Comparison of ENCODE assay signal across 29 mouse cellular contexts in the genomic region with DNA sequence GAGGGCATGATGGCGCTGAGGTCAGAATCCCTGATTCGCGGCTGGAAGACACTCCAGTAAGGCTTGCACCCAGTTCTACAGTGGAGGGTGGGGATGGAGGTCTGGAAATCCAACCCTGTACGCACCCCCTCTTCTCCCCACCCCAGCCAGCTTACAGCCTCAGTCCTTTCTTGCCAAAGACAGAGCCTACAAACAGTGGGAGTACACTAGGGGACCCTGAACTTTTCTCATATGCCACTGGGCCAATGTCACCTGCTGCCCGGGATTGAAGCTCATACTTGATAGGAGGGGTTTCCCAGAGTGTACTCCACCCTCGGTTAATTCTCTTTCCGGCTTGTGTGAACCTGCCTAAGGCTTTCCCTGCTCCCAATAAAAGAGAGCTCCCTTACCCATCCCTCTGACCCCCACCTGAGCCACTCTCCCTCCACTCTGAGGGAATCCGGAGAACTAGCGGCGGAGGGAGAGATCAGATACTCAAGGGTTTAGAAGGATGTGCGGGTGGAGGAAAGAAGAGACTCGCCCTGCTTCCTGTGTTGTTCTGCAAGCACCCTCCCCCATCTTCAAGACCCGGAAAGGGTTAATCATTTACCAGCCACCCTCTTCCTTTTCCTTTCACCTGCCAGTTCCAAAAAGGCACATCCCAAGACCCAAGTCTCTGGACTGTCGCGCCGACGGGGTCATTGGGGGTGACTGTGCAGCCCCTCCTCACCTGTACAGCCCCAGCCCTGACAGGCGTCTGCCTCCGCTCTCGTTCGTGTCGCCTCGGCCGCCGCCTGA. TPM values are rescaled to one million over a fixed set of nuclear protein-coding genes. Genes with fewer than 3 reads are reported as not detected.
DNase-seq lines count a peak whose midpoint lies in the region; ATAC-seq and TF ChIP-seq lines count a peak whose summit lies in the region.
"Had no signal": no experiment of that assay in that cellular context is flagged by ENCODE, and none has a peak within 500 bp of the region (broad histone marks: within the 10 kb centered on the region; RNA-seq: fewer than 3 reads in every experiment).

No protein-coding gene starts in this region.

- H3K27ac ChIP-seq in hindbrain, embryonic 10.5 days, result no peak overlapping the region
- no peak overlapping the region for H3K27ac ChIP-seq in hindbrain, embryonic 14.5 days
- H3K27ac ChIP-seq in lung, embryonic 15.5 days, result no peak overlapping the region
- no peak overlapping the region for H3K27ac ChIP-seq in intestine, postnatal 0 days (ENCODE audit: low read depth, low read length)
- H3K27ac ChIP-seq: hindbrain, embryonic 15.5 days; left cerebral cortex, adult 2 months; limb, embryonic 12.5 days; liver, embryonic 13.5 days; macrophage; midbrain, embryonic 10.5 days; neural tube, embryonic 12.5 days had no signal

- no peaks in the 10 kb centered on the region for H3K9me3 ChIP-seq in hindbrain, embryonic 10.5 days
- H3K9me3 ChIP-seq in hindbrain, embryonic 14.5 days (ENCODE audit: control insufficient read depth, low read length), result no peaks in the 10 kb centered on the region
- no peaks in the 10 kb centered on the region for H3K9me3 ChIP-seq in lung, embryonic 15.5 days
- H3K9me3 ChIP-seq in intestine, postnatal 0 days (ENCODE audit: control insufficient read depth), result no peaks in the 10 kb centered on the region
- H3K9me3 ChIP-seq: G1E; hindbrain, embryonic 15.5 days; limb, embryonic 12.5 days; liver, embryonic 13.5 days; midbrain, embryonic 10.5 days; neural tube, embryonic 12.5 days had no signal

- H3K4me1 ChIP-seq in hindbrain, embryonic 10.5 days (replicated peaks), result peaks cover 7% of the 10 kb centered on the region; the same call in 1 of the 2 replicates
- H3K4me1 ChIP-seq in hindbrain, embryonic 14.5 days (replicated peaks; ENCODE audit: control insufficient read depth, insufficient read depth, low read length), result no peaks in the 10 kb centered on the region
- no peaks in the 10 kb centered on the region for H3K4me1 ChIP-seq in lung, embryonic 15.5 days
- no peaks in the 10 kb centered on the region for H3K4me1 ChIP-seq in intestine, postnatal 0 days (replicated peaks; ENCODE audit: control insufficient read depth, insufficient read depth, low read length)
- H3K4me1 ChIP-seq: hindbrain, embryonic 15.5 days; limb, embryonic 12.5 days; liver, embryonic 13.5 days had no signal

- no peak for TF ChIP-seq CTCF in intestine, postnatal 0 days (IDR thresholded peaks at IDR 0.05; ENCODE audit: low read depth)

- no peak for ATAC-seq in hindbrain, embryonic 14.5 days (ENCODE audit: low FRiP score)
- ATAC-seq in lung, embryonic 15.5 days (ENCODE audit: borderline replicate concordance, extremely low read depth, low FRiP score, low TSS enrichment), result no peak
- ATAC-seq in intestine, postnatal 0 days, result no peak
- ATAC-seq: forebrain, postnatal 0 days had no signal

- H3K4me3 ChIP-seq in hindbrain, embryonic 10.5 days, result no peak overlapping the region
- H3K4me3 ChIP-seq in hindbrain, embryonic 14.5 days (replicated peaks; ENCODE audit: low read length), result no peak overlapping the region
- H3K4me3 ChIP-seq in lung, embryonic 15.5 days, result 0 out of 2 replicates have a peak overlapping the region, but pooled peaks have one; percentile 1
- H3K4me3 ChIP-seq in intestine, postnatal 0 days (ENCODE audit: low read depth, low read length), result peak overlapping the region; percentile 26
- H3K4me3 ChIP-seq: hindbrain, embryonic 15.5 days; left cerebral cortex, adult 2 months; limb, embryonic 12.5 days; liver, embryonic 13.5 days; midbrain, embryonic 10.5 days; neural tube, embryonic 12.5 days had no signal

- peaks cover 100% of the 10 kb centered on the region for H3K27me3 ChIP-seq in hindbrain, embryonic 10.5 days (ENCODE audit: insufficient read depth, poor library complexity, severe bottlenecking)
- peaks cover 98% of the 10 kb centered on the region for H3K27me3 ChIP-seq in hindbrain, embryonic 14.5 days (ENCODE audit: control insufficient read depth, insufficient read depth, low read length)
- H3K27me3 ChIP-seq in lung, embryonic 15.5 days, result peaks cover 100% of the 10 kb centered on the region
- peaks cover 98% of the 10 kb centered on the region for H3K27me3 ChIP-seq in intestine, postnatal 0 days (replicated peaks; ENCODE audit: control insufficient read depth, insufficient read depth, low read length)

- no peaks in the 10 kb centered on the region for H3K36me3 ChIP-seq in hindbrain, embryonic 10.5 days
- H3K36me3 ChIP-seq in hindbrain, embryonic 14.5 days (replicated peaks; ENCODE audit: control insufficient read depth, insufficient read depth), result no peaks in the 10 kb centered on the region
- H3K36me3 ChIP-seq in lung, embryonic 15.5 days, result no peaks in the 10 kb centered on the region
- H3K36me3 ChIP-seq in intestine, postnatal 0 days (ENCODE audit: control insufficient read depth, insufficient read depth), result no peaks in the 10 kb centered on the region
- H3K36me3 ChIP-seq: G1E; hindbrain, embryonic 15.5 days; limb, embryonic 12.5 days; liver, embryonic 13.5 days; midbrain, embryonic 10.5 days; neural tube, embryonic 12.5 days had no signal

- H3K4me2 ChIP-seq in hindbrain, embryonic 14.5 days (replicated peaks), result no peak overlapping the region
- no peak overlapping the region for H3K4me2 ChIP-seq in lung, embryonic 15.5 days
- peak overlapping the region; percentile 37; the same call in 1 of the 2 replicates for H3K4me2 ChIP-seq in intestine, postnatal 0 days (replicated peaks; ENCODE audit: low read depth)
- H3K4me2 ChIP-seq: hindbrain, embryonic 15.5 days; limb, embryonic 12.5 days; liver, embryonic 13.5 days; lung, embryonic 14.5 days; neural tube, embryonic 12.5 days had no signal

- WGBS in hindbrain, embryonic 10.5 days, result 2% methylated on average over 25 of the region's 25 CpGs
- 1% methylated on average over 25 of the region's 25 CpGs for WGBS in hindbrain, embryonic 14.5 days
- WGBS in lung, embryonic 15.5 days, result under 1% methylated on average over 25 of the region's 25 CpGs
- WGBS in intestine, postnatal 0 days, result 2% methylated on average over 25 of the region's 25 CpGs

- H3K9ac ChIP-seq in hindbrain, embryonic 14.5 days, result no peak overlapping the region
- H3K9ac ChIP-seq in lung, embryonic 15.5 days, result no peak overlapping the region
- no peak overlapping the region for H3K9ac ChIP-seq in intestine, postnatal 0 days (ENCODE audit: low read depth, low read length)
- H3K9ac ChIP-seq: forebrain, postnatal 0 days; hindbrain, embryonic 15.5 days; limb, embryonic 12.5 days; liver, embryonic 13.5 days; lung, embryonic 14.5 days; neural tube, embryonic 12.5 days had no signal

- DNase-seq in hindbrain, embryonic 10.5 days (ENCODE audit: low spot score), result peak; percentile 39
- no peak for DNase-seq in hindbrain, embryonic 14.5 days (ENCODE audit: low spot score)
- DNase-seq in lung, postnatal 25 days (ENCODE audit: low spot score), result no peak
- peak; percentile 44 for DNase-seq in ES-CJ7 (ENCODE audit: low read depth, low spot score)
- DNase-seq in right cerebral cortex, postnatal 4 days, result no peak
- DNase-seq in layer of hippocampus, postnatal 10 days (ENCODE audit: low spot score in 2 of 2), result no peak
- DNase-seq: adrenal gland, postnatal 25 days; cerebellum, adult 11 months; cerebellum, postnatal 10 days; forebrain, postnatal 0 days; kidney, adult 9 months; liver, embryonic 13.5 days; lung, embryonic 14.5 days had no signal

RNA-seq across cellular contexts. Expression of gene Hoxb13, which starts 21.4 kb away (rescaled TPM):
- not detected in 2 replicates for polyA plus RNA-seq in hindbrain, embryonic 10.5 days (2016; fragmentation: Nextera tagmentation; extraction: Ambion mirVana)
- not detected in 2 replicates for polyA plus RNA-seq in hindbrain, embryonic 14.5 days (2014; fragmentation: Nextera tagmentation; extraction: Ambion mirVana)
- polyA plus RNA-seq in lung, embryonic 15.5 days (2015; fragmentation: Nextera tagmentation; extraction: Ambion mirVana), result not detected in 2 replicates
- not detected in 2 replicates for polyA plus RNA-seq in intestine, postnatal 0 days (2015; fragmentation: Nextera tagmentation; extraction: Ambion mirVana)
- total RNA-seq in layer of hippocampus, postnatal 10 days (2021), result not detected
- total RNA-seq: adrenal gland, postnatal 25 days; forebrain, postnatal 0 days; gastrocnemius, adult 18-20 months; gastrocnemius, postnatal 4 days; layer of hippocampus, adult 8-10 months; left cerebral cortex, adult 2 months; monocyte, adult 5-6 weeks had no signal
- polyA plus RNA-seq: embryonic facial prominence, embryonic 14.5 days; forebrain, postnatal 0 days; heart, postnatal 0 days; hindbrain, embryonic 15.5 days; limb, embryonic 12.5 days; liver, embryonic 13.5 days; lung, embryonic 14.5 days; macrophage; midbrain, embryonic 10.5 days; stomach, embryonic 16.5 days had no signal

RNA-seq across cellular contexts. Expression of gene Ttll6, which starts 39.1 kb away (rescaled TPM):
- polyA plus RNA-seq in hindbrain, embryonic 10.5 days (2016; fragmentation: Nextera tagmentation; extraction: Ambion mirVana), result 0.08 TPM in 1 of 2 replicates, not detected in the other
- 0.33 and 0.37 TPM in 2 replicates for polyA plus RNA-seq in hindbrain, embryonic 14.5 days (2014; fragmentation: Nextera tagmentation; extraction: Ambion mirVana)
- polyA plus RNA-seq in lung, embryonic 15.5 days (2015; fragmentation: Nextera tagmentation; extraction: Ambion mirVana), result 0.68 and 0.93 TPM in 2 replicates
- polyA plus RNA-seq in intestine, postnatal 0 days (2015; fragmentation: Nextera tagmentation; extraction: Ambion mirVana), result 0.10 TPM in 1 of 2 replicates, not detected in the other
- under 1 TPM; 0.42 to 0.55 TPM for total RNA-seq in layer of hippocampus, postnatal 10 days (2021)
- total RNA-seq: adrenal gland, postnatal 25 days; G1E; gastrocnemius, adult 18-20 months; gastrocnemius, postnatal 4 days; left cerebral cortex, adult 2 months; monocyte, adult 5-6 weeks had no signal
- polyA plus RNA-seq: G1E; heart, postnatal 0 days; limb, embryonic 12.5 days; liver, embryonic 13.5 days; macrophage; midbrain, embryonic 10.5 days; neural tube, embryonic 12.5 days had no signal

Comparison
In these comparisons a context has a peak if more than half of its experiments do, and no peak if none do; other contexts are left out.
1. DNase-seq: peak in hindbrain, embryonic 10.5 days (single experiment) and ES-CJ7 (single experiment); none in hindbrain, embryonic 14.5 days (single experiment), lung, postnatal 25 days (single experiment), right cerebral cortex, postnatal 4 days (single experiment) and layer of hippocampus, postnatal 10 days (0 of 2).
2. H3K4me3 ChIP-seq: peak in lung, embryonic 15.5 days (single experiment) and intestine, postnatal 0 days (single experiment); none in hindbrain, embryonic 10.5 days (single experiment) and hindbrain, embryonic 14.5 days (single experiment).